Mouse (Mus musculus) layer of hippocampus, adult 18-20 months (tissue): ENCODE data around the gene Fam189a1. TPM values are rescaled to one million over a fixed set of nuclear protein-coding genes. Genes with fewer than 3 reads are reported as not detected.

Experiments used
- DNase-seq, 2 experiments: peaks; one replicate each; pipeline ENCODE4 v3.0.0; 2022; ENCODE audit warnings: low spot score in 2 of 2
- microRNA-seq, 2 experiments: library from miRNA; unstranded; fragments of <30 nt; microRNA quantifications; one replicate each; pipeline ENCODE4 v1.2.0; 2021
- total RNA-seq, 2 experiments: library from RNA; stranded (reverse); gene quantifications; 2 replicates each; pipeline ENCODE4 v1.2.3; 2021

Fam189a1 gene
- total RNA-seq, 2 experiments from 2014 or later: 65.0 to 72.8 TPM

- DNase-seq: peak; percentile 50 to 75
Measured at GRCm38 (mm10) chr7:64751465-64751864, 404.9 kb downstream of the Fam189a1 start.

GRCm38 (mm10) chr7:64743610-64744009 lies 412.8 kb downstream of the Fam189a1 start:
- no peak for DNase-seq

- DNase-seq: peak; percentile 74 to 91
Measured at GRCm38 (mm10) chr7:64741333-64742307, 414.8 kb downstream of the Fam189a1 start.

DNA sequence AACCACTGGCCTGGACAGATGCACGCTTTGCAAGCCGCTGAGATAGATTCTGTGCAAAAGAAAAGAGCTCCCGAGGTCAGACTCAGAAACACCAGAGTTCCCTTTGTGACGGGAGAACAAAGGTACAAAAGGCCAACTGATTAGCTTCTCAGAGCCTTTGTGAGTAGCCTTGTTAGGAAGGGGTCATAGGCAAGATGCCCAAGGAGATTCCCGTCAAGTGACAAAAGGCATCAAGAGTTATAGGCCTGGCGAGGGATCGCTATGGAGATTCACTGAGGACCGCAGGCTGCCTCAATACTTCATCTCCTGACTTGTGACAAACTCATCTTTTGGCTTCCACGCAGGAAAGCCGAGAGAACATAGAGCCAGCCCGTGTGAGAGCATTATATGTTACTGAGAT lies 417.2 kb downstream of the Fam189a1 start:
- DNase-seq: no peak

- peak; percentile 49 to 83 for DNase-seq
Measured at GRCm38 (mm10) chr7:64729785-64730184, 426.6 kb downstream of the Fam189a1 start.

DNA sequence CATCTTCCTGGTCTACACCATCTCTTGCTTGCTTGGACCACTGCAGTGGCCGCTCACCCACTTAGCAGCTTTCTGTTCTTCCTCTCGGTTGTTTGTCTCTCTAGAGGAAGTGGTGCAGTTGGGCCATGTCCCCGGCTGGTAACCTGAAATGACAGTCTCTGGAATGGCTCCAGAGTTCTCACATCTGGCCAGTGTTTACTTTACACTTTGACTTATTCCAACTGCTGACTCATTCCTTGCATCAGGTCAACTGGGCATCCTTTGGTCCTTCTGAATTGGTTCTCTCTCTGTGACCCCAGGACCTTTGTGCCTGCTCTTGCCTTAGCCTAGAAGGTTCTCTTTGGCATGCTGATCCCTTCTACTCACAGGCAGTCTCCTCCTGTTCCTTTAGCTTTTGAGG lies 427.6 kb downstream of the Fam189a1 start:
- DNase-seq: no peak

DNA sequence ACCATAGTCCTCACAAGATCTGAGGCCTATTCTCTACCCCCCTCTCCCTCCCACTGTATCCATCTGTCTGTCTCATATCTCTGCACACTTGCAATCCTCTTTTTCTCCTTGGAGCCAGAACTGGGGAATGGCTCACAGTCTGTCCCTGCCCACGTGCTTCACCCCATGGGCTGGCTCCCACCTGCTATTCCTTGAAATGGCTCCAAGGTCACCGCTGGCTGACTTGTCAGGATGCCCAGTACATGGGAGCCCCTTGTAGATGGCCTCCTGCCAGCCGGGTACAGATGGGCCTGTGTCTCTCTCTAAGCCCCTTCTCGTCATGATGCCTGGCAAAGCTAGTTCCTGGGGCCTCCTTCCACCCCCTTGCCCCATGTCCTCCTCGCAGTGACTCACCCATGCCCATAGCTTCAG lies 428.2 kb downstream of the Fam189a1 start:
- peak; percentile 57 to 63 for DNase-seq

DNA sequence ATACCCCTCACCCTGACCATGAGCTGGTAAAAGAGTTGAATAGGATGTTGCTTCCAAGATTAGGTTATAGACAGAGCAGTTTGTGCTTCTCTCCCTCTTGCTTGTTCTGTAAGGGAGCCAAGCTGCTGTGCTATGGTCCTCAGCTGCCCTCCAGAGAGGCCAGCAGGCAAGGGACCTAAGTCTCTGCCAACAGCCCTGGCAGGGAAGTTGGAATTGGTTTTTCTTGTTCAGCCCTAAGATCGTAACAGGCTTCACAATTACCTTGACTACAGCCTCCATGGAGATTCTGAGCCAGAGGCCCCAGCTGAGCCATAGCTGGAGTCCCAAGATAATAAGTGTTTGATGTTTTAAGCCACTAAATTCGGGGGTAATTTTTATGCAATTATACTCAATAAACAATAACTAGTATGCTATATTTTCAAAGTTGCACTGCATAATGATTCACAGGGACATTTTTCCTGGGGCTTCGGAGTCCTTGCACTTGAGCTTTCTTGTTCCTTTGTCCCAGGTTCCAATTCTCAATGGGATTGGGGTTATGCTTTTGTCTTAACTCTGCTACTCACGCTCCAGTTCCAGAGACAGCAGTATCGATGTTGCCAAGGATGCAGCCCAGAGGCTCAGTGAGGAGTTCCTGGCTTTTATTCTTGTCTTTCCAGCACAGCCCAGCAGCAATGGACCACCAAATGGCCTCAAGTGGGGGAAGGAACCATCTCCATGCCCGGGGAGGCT lies 430.2 kb downstream of the Fam189a1 start:
- no peak for DNase-seq

DNA sequence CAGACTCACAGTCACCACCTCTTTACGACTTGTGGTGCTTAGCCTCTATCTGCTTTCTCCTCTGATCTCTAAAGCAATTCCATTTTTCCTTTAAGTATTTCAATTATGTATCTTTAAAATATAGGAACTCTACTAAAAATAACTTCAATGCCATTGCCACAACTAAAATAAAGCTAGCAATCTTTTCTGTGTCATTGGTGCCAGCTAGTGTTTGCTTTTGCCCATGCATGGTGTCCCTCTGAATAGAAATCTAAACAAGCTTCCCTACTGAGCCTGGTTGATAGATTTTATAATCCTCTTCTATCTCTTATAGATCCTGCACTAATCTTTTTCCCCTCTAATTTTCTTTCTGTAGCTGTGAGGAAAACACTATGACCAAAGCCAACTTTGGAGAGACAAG lies 432.0 kb downstream of the Fam189a1 start:
- DNase-seq: no peak

DNA sequence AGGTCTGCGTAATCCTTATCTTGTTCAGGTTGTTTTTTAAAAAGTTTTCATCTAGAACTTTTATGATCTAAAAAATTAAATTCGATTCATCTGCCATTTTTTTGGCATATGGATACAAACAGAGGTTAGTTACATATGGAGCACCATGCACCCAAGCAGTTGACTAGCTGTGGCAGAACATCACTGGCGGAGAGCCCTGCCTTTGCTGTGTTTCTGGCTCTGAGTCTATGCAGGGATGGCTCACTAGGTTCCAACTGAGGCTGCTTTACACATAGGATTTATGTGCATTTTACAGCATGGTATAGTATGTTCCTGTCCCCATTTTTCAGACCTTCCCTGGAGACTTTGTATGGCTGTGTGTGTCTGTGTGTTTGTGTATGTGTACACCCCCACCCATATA lies 433.1 kb downstream of the Fam189a1 start:
- no peak for DNase-seq

- no peak for DNase-seq
Measured at GRCm38 (mm10) chr7:64716286-64716685, 440.1 kb downstream of the Fam189a1 start.

DNA sequence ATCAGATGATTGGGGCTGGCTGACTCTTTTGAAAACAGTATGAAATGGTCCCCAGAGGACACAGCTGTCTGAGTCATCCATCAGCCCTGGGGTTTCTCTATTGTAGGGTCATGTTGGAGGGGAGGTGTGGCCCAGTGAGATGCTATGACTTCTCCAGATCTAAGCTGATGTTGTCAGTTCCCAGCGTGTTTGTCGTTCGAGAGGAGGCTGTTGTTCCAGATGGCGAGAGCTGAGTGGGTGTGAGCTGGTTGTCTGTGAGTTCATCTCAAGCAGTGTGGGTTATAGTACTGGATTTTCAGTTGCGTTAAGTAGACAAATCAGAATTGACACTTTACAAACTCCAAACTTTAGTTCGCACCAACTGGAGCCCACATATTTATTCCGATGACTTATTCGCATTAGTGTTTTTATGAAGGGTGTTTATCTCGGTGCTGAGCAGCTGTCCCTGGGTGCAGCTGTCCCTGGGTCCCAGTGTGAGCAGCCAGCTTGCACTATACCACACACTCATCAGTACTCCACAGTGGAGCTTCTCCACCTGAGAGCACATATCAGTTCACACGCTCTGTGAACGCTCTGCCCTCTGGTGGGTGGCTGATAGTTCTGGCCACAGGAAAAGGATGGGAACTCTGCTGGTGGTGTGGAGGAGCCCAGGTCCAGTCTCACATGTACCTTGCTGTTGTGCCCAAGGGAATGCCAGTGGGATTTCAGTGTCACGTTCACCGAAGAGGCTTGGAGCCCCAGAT lies 446.7 kb downstream of the Fam189a1 start:
- DNase-seq: peak; percentile 58 to 84

GRCm38 (mm10) chr7:64708176-64708575 lies 448.2 kb downstream of the Fam189a1 start:
- no peak for DNase-seq

Small RNA genes lying within 50 kb of the gene (microRNA-seq; reads per million reads assigned to microRNA genes)
- 0 reads per million in 2 experiments for gene Gm25249
